Mouse (Mus musculus) stomach, postnatal 0 days (tissue): ENCODE data around the gene Daam1.

ENCODE experiments used
- CTCF ChIP-seq: IDR thresholded peaks from 2 replicates; pipeline ENCODE4 v1.5.1; 2016; ENCODE audit warnings: antibody characterized with exemption, low read depth, mild to moderate bottlenecking, moderate library complexity
- EP300 ChIP-seq: optimal IDR thresholded peaks from 2 replicates; pipeline ENCODE3; 2016; ENCODE audit warnings: antibody characterized with exemption

DNA sequence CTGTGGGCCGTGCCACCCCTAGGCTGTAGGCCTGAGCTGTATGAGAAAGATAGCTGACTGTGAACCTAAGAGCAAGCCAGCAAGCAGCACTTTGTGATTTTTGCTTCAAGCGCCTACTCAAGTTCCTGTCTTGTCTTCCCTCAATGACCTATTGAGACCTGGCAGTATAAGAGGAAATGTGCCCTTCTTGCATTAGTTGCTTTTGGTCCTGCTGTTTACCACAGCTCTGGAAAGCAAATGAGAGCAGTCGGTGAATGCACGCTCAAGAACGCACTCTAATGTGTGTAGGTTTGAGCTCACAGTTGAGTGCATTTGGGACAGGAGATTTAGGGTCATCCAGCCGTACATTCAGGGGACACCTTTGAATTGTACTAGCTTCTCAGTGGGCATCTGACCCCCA is 118.1 kb downstream of the Daam1 start:
- TF ChIP-seq CTCF (no peak), EP300 (no peak)
